Mouse (Mus musculus) left cerebral cortex, postnatal 10 days (tissue): ENCODE data around the gene Gm44579. TPM values are rescaled to one million over a fixed set of nuclear protein-coding genes. Genes with fewer than 3 reads are reported as not detected.

Source experiments
- DNase-seq, 2 experiments: peaks; one replicate each; pipeline ENCODE4 v3.0.0; 2021 to 2022; ENCODE audit warnings: low spot score in 2 of 2, mixed read lengths in 1 of 2; ENCODE audit errors: extremely low spot score in 1 of 2
- intact Hi-C: fragments of 180-260 bp; cut with DNase I; formaldehyde crosslinking; loops from one replicate; pipeline ENCODE4 v1.15.1; 2025
- total RNA-seq, 2 experiments: library from RNA; stranded (reverse); gene quantifications; 2 replicates each; pipeline ENCODE4 v1.2.3; 2021

The Gm44579 gene
- total RNA-seq, 2 experiments from 2014 or later = not detected

DNA sequence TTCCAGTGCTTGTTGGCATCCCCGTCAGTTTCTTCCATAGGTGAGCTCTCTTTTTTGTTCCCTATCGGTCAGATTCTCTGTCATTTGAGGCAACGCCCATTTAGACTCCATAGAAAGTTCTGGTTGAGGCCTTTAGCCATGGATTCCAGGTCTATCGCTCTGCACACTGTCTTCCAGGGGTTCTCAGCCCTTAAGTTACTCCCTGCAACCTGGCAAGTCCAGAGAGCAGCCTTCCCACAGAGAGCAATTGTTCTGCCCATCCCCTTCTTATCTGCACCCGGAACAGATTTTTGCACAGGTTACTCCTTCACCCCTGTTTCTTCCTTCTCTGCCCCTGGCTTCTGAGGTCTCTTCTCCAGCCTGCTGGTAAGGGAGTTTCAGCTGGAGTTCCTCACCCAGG, 48.7 kb downstream of the Gm44579 start:
- intact Hi-C loops = loop anchor here (5.0 kb wide), 1 partner anchor 80 kb away; the partner anchor contains the start of genes Pfkm and Senp1
- no peak for DNase-seq

DNA sequence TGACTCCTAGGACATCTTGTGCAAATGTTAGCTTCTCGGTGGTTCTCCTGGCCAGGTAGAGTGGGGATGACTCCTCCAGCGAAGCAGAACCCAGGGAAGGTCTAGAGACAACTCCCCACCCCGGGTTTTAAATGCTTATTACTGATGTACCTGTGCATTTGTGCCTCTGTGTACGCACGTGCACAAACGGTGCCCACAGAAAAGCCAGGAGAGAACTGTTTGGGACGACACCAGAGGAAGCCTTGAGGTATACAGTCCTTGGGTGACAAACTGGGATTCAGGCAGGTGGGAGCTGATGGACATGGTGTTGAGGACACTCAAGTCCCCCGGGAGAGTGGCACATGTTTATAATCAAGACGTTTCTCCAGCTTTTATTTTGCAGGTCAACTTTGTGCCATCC, 49.9 kb downstream of the Gm44579 start:
- intact Hi-C loops = loop anchor here (5.0 kb wide), 1 partner anchor 79 kb away; the partner anchor contains the start of genes Pfkm and Senp1
- no peak for DNase-seq

DNA sequence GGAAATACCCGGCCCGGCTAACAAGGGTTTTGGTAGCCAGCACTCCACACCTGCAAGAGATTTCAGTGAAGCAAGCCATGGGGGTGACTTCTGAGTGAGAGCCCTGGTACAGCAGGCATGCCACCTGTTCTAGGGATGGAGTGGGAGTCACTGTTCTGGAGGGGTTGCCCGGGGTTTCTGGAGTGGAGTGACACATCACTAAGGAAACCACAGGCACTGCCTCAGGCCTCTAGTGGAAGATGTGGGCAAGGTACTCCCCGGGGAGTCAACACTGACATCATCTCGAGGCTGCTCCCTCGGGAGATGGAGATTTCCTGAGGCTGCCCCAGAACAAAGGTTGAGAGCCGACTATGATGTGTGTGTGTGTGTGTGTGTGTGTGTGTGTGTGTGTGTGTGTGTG, 50.4 kb downstream of the Gm44579 start:
- peak; percentile 61 to 70 for DNase-seq
- intact Hi-C loops = loop anchor here (5.0 kb wide), 1 partner anchor 78 kb away; the partner anchor contains the start of genes Pfkm and Senp1

DNA sequence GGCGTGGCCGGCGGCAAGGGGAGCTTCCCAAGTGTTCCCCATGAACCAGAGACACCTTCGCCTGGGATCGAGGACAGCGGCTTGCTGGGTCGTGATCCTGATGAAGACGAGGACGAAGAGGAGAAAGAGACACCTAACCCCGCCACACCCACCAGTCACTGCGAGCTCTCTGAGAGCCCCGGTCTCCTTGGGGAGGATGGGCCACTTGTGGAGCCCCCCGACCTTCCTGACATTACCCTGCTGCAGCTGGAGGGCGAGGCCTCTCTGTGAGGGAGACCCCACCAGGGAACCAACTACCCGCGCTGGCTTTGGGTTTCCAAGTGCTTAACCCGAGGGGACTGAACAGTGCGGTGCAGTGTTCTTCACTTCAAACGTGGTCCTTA, 52.2 kb downstream of the Gm44579 start:
- intact Hi-C loops = no loop called here
- DNase-seq = no peak

DNA sequence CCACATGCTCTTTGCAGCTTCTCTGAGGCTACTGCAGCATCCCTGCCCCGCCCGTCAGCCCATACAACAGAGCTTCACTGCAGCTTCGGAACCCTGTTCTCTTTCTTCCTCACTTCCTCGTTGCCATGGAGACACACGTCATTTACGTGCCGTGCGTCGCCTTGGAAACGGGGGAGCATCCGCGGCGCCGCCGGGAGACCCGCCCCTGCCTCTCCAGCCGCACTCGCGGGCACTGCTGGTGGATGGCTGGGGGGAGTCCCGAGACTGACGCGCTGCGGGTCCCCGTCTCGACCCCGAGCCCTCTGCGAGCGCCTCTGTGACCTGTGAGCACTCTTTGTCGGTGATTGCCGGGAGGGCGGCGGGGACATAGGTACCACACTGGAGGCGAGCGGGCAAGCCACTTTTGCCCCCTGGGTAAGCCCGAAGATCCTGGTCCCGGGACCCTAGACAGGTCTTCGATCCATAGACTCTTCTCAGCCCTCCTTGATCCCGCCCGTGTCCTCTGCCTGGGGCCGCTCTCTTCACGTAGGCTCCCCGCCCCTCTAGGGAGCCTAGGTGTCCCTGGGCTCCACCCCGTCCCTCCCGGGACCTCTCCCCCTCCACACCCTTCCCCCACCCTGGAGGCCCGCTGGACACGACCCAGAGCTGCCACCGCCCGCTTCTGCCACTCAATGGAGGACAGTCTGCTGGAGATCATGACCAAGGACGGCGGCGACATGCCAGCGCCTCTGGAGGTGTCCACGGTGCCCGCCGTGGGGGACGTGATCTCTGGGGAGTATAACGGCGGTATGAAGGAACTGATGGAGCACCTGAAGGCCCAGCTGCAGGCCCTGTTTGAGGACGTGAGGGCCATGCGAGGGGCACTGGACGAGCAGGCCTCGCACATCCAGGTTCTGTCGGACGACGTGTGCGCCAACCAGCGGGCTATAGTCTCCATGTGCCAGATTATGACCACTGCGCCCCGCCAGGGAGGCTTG, 52.8 kb downstream of the Gm44579 start:
- DNase-seq = peak; percentile 91 to 93
- intact Hi-C loops = no loop called here

DNA sequence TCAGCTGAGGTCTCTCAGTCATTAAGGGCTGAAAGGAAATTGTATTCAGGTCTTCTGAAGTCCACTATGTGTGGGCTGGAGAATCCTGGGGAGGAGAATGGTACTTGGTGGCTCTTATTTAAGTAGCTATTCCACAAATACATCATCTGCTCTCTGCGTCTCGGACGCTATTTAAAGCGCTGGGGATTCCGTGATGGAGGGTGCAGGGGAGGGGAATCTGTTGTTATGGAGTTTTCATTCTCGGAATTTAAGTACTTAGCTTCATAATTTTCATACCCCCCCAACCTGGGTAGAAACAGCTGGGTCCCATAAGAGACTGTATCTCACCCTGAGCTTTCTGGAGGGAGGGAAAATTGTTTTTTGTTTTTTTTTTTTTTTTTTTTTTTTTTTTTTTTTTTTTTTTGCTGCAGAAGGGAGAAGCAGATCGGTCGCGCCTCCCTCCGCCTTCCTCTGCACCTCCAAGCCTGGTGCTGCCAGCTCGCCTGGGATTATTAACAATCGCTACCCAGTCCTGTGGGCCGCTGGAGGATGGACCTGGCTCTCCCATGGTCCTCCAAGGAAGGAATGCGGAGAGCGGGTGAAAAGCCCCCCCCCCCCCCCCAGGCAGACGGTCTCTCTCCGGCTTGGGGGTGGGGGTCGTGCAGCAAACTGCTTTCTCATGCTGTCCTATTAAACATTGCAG, 53.7 kb downstream of the Gm44579 start, which contains the start of gene Ccdc184:
Gene Ccdc184 (plus strand): TSS at position 196 of the 682 bp plus-strand sequence.
- peak in 1 of 2 experiments; percentile 31 for DNase-seq
- intact Hi-C loops = no loop called here

DNA sequence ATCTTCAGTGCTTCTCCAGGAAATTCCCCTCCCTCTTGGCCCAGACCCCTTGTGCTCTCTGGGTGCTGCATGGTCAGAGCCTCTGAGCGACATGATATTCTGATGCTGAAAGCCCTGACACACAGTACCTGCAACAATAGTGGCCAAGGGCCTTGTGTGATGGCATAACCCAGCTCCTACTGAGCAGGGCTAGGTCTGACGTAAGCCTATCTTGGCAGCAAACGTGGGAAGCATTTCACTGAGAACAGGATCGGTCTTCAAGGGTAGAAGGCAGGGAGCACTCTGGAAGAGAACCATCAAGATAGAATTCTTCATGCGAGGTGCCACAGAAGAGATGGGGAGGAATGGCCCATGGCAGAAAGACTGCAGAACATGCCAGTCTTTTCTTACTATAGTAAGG, 55.3 kb downstream of the Gm44579 start, which contains the start of gene Asb8:
Gene Asb8 (minus strand): TSS at position 101 of the 400 bp plus-strand sequence.
- intact Hi-C loops = no loop called here
- DNase-seq = no peak

DNA sequence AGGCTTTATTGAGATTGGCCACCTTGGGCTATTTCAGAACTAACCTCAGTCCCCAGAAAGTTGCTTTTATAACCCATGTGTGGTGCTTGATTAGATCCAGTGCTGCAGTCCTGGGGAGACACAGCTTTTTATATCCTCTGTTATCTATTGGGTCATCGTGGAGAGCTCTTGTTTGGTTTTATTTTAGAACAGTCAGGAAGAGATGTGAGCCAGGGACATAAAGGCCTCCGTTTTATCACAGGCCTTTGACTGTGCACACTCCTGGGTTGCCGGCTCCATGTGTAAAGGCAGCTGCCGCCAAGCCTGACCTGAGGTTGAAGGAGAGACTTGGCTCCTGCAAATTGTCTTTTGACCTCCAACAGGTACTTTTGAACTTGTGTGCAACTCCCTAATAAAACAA, 58.2 kb downstream of the Gm44579 start:
- intact Hi-C loops = no loop called here
- no peak for DNase-seq

DNA sequence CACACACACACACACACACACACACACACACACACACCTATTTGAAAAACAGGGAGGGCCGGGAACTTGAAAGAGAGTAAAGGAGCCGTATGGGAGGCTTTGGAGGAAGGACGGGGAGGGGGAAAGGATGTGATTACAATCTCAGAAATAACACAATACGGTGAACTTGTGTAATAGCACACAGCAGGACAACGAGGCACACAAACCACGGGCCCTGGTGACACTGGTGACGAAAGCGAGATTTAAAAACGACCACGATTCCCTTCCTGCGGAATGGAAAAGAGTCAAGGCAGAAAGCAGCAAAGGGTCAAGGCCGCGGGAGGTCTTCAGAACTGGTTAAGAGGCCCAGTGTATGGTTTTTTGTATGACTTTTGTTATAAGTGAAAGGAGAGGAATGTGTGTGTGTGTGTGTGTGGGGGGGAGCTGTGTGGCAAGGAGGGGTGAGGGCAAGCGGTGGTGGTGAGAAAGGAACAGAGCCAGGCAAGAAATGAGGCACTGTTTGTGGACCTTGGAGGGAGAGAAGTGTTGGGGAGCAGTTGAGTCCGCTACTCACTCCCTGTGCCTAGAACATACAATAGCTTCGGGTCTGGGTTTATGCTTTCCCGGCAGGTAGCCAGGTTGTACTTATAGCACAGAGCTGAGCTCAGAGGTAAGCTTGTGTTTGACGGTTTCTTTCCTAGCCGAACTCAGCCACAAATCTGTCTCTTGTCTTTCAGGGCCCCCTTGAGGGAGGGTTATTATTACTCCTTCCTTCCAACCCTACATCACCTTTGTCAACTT, 59.6 kb downstream of the Gm44579 start:
- intact Hi-C loops = no loop called here
- DNase-seq = no peak

DNA sequence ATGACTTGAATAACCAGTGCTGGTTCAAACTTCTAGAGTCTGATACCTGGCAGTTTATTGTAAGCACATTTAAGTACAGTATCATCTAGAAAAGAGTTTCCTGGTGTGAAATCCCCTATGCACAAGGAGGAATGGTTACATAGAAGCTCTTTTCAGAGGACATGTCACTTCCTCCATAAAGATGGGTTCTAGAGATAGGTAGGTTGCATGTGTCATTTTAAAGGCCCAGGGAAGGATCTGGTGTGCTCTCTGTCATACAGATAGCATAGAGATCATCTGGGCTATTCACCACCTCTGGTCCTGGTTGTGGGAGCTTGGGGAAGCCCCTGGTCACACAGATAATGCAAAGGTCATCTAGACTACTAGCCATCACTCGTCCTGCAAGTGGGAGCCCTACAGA, 63.5 kb downstream of the Gm44579 start:
- intact Hi-C loops = no loop called here
- no peak for DNase-seq

DNA sequence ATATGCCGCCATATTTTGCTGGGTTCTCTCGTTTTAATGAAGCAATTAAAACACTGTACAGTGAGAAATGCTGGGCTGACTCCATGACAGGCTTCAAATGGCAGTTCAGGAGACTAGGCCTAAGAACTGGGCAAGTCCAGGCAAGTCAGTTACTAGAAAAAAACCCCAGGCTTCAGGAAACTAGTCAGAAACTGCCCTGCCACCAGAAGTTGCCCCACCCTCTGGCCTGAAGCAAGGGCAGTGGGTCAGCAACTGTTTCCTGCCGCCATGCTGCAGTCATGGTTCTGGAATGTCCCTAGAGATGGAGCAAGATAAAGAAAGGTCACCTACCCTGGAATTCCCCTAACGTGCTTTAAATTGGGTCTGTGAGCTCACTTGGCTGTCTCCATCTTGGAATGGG, 64.8 kb downstream of the Gm44579 start:
- intact Hi-C loops = no loop called here
- DNase-seq = no peak

DNA sequence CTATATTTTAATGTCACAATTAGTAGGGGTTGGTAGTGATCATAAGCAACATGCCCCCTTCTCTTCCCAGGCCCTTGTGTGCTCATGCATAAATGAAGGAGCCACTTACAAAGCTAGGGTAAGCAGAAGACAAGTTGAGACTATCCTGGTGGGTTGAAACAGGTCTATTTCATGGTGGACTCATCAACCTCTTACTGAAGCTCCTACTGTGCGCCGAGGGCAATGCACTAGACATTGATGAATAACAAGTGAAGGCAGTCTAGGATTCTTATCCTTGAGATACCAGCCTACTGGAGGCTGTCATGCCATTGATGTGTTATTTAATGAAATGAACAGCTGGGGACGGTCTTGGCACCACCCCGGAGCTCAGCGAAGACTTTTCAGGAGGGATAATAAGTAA, 65.5 kb downstream of the Gm44579 start:
- DNase-seq = no peak
- intact Hi-C loops = no loop called here

DNA sequence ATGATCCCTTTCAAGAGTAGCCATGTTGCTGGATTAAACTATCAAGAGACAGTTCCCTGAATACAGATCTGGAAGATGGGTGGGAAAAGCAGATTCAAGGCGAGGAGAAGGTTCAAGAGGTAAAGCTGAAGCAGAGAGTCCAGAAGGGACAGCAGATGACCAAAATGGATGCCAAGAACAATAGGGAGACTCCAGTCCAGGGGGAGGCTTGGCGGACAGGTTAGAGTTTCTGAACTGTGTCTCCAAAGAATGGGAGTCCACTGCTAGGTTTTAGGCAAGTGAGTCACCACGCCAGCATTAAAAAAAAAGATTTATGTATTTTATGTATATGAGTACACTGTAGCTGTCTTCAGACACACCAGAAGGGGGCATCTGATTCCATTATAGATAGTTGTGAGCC, 66.1 kb downstream of the Gm44579 start:
- no peak for DNase-seq
- intact Hi-C loops = no loop called here

DNA sequence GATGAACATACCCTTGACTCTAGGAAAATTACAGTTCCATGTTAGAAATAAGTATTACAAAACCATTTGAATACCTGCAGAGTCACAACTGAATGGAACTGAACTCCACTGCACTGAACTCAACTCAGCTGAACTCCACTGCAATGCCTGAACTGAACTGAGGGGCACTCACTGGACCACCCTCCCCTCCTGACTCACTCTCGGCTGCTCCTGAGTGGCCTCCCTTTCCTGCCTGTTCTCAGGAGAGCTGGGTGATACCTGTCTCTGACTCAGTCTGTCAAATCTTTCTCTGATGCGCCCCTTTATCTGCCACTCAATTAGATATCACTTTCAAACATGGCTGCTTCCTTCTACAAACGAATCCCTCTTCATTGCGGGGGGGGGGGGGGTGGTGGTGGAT, 66.6 kb downstream of the Gm44579 start:
- intact Hi-C loops = no loop called here
- no peak for DNase-seq

DNA sequence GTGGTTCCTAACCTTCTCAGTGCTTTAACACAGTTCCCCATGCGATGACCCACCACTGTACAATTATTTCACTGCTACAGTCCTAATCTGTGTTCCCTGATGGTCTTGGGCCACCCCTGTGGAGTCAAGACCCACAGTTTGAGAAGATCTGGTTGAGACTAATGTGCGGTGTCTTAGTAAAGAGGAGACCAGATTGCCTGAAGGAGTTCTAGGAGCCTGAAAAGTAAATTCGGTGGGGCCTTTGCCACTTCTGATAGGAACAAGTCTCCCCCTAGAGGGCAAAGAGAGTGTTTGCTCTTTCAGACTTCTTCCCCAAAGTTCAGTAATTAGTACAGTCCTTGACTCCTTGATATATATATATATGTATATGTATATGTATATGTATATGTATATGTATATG, 67.2 kb downstream of the Gm44579 start:
- DNase-seq = no peak
- intact Hi-C loops = no loop called here

DNA sequence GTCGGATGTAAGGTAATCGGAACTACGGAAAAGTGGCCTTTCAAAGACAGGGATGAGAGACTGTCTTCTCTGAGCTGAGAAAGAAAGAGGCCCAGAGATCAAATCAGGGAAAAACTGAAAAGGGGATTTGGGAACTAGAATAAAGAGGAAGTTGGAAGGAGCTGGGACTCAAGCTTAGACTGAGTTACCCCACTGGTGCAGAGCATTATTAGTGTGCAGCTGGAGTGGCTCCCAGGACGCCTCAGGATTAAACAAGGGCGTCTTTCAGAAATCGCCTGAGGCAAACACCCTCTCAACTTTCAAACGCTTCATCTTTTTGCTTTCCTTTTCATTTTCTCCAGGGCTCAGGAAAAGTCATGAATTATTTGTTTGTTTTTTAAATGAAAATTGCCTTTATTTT, 67.9 kb downstream of the Gm44579 start:
- no peak for DNase-seq
- intact Hi-C loops = no loop called here

DNA sequence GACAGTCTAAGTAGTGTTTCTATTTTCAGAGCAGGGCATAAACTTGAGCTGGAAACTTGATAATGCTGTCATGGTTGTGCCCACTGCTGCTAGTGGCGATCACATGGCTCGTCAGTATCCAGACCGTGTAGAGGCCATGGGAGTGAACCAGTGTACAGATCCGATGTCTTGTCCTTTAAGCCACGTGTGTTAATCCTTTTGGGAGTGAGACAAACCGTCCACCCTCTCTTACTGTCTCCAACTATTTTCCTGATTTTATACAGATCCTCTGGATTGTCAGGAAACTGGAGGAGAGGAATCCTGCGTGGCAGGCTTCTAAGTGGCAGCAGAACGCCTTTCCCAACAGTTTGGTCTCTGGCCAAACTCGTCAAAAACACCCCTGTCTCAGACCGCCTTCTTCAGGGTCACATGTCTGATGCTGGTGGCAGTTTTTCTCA, 71.6 kb downstream of the Gm44579 start:
- intact Hi-C loops = loop anchor here (5.0 kb wide), 2 partner anchors 42 to 57 kb away; partner anchors contain the start of genes Pfkm and Senp1
- DNase-seq = no peak

DNA sequence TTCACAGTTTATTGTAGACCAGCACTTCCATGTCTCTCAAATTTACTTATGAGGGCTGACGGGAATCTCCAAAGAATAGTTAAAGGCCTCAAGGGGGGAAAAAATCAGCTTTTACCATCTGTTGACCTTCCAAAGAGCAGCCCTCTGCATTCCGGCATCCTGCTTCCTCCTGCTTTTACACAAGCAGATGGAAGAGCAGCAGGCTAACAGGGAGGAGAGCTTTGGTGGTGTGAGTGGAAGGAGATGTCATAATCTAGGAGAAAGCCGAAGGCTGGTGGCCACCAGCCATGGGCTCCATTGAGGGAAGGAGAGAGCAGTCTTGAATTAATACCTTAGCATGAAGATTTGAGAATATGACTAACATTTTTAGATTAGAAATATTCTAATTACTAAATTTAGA, 72.4 kb downstream of the Gm44579 start:
- no peak for DNase-seq
- intact Hi-C loops = loop anchor here (5.0 kb wide), 2 partner anchors 41 to 56 kb away; partner anchors contain the start of genes Pfkm and Senp1
